Mouse (Mus musculus) right cerebral cortex, adult 18-20 months (tissue): ENCODE results near the gene Vmn1r218.
"Not testable (repeated sequence)": the region's sequence is repeated elsewhere in the genome, so short reads cannot be mapped to it uniquely, and the experiment has no call there.

Experiments
- DNase-seq: peaks from one replicate; pipeline ENCODE4 v3.0.0; 2022; ENCODE audit warnings: mixed read lengths

Gene Vmn1r218

DNA sequence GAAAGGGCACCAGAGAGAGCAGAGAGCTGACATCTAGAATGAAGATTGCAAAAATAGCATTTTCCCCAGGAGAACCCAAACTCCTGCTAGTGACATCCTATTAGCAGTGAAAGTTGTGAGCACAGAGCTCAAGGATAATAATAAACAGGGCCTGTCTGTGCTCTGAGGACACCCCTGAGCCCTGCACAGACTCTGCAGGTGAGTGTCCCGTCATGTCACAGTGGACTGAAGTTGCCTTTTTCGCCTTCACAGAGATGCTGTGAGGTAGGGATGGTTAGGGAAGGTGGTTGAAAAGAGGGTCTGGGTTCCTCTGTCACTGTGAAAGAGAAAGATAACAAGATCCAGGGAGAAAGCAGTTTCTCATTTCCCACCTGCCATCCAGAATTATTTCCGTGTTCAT is at the start of gene Vmn1r218:
TSS of gene Vmn1r218 (plus strand) at position 57 of the 400 bp plus-strand sequence.
- DNase-seq: no peak

DNA sequence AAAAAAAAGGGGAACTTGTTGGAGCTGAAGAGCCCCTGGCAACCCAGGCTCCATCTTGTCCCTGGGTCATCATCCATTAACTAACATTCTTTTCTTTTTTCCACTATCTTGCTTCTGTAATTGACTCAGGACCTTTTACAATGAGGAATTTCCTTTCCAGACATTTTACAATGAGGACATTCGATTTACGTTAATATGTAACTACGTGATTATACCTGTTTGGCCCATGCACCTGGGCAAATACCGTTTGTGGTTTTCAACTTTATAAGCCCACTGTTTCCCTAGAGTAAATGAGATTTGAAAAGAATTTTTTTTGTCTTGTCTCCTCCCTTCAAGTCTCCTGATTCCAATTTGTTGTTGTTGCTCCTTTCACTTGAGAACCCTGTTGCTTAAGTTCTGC is 38.6 kb upstream of the Vmn1r218 start:
- no peak for DNase-seq

DNA sequence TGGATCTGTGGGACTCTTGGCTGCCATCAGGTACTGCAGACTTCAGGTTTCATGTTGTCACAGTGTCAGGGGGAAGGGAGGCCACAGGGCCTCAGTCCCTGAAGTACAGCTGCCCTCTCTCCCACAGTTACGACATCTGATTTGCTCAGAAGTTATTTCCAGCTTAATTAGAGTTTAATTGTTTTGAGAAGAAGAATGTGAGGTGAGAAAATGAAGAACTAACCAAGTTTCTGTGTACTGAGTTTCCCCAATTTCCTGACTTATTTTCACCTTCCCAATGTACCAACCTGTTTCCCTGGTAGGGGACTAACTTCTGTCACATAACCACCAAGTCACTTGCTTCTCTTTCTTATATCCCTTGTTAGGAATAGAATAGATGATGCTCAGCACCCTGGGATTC is 14.8 kb upstream of the Vmn1r218 start, which contains the start of gene Vmn1r217:
TSS of gene Vmn1r217 (minus strand) at position 101 of the 400 bp plus-strand sequence.
- DNase-seq: not testable (repeated sequence)

DNA sequence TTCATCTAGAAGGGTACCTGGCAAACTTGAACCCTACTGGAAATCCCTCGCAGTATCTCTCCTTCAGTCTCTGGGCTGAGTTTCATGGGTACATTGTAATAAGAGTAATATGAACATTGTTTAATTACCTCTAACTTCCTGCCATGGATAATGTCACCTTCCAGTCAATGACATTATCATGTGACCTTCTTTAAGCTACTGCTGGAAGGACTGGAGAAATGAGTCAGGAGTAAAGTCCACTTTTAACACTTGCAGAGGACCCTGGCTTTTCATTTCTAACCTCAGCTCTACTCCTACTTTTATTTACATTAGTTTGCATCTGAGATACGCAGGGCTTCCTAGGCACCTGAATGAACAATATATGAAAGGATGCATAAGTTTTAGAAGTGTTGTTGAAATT is 12.3 kb upstream of the Vmn1r218 start:
- DNase-seq: no peak

DNA sequence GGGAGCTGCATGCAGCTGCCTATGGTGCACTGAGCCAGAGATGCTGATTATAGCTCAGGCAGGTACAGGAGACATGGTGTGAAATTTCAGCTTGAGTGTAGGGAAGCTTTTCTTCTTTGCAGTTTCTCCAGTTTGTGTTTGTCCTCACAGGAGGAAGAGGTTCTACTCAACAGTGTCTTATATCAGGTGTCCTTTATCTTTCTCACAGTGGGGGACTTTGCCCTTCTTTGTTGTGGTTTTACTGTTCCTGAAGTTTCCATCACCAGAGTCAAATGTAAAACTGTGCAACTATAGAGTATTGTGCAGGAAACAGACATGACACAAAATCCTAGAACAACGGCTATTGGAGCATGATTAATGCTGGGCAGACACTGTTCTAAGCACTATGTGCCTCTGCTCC is 546 bp downstream of the Vmn1r218 start:
- no peak for DNase-seq

DNA sequence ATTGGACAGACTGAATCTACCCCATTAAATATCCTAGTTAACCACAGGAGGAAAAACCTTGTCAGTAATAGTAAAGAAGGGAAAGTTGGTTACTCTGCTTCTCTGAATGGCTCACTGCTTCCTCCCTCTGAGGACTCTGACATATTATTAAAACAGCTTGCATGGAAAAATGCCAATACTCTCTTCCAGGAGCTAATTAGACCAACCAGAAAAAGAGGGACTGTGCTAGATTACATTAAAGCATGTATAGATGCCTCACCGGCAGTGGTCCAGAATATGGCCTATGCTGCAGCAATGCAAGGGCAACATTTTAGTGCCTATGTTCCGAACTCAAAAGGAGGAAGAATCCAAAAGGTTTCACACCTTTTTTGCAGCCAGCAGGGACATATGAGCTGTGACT is 5.9 kb downstream of the Vmn1r218 start:
- no peak for DNase-seq

DNA sequence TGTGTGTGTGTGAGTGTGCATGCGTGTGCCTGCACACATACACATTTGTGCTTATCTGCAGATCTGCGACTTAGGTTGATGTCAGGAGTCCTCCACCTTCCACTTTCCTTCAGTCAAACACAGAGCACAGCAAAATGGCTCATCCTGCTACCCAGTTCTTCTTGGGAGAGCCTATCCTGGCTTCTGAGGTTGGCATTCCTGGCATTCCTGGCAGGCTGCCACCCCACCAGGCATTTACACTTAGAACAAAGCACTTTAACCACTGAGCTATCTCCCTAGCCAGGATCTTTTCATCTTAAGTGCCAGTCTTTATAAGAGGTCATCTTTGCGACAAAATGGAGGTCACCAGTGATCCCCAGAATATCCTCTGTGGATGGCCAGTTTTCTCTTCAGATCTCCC is 24.9 kb downstream of the Vmn1r218 start:
- no peak for DNase-seq

DNA sequence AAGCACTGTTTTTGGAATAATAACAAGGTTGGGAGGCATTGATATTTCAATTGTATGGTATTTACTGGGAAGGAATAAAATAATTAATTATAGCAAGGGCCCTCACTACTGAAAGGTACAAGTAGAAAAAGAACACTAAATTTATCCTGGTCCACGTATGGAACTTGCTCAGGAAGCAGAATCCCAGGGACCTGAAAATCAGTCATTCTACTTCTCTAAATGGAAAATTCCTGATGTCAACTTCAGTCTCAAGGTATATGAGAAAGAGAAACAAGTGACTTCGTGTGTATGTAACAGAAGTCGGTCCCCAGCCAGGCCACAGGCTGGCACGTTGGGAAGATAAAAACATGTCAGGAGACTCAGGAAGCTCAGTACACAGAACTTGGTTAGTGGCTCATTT is 26.1 kb downstream of the Vmn1r218 start, which contains the start of gene Vmn1r219:
TSS of gene Vmn1r219 (plus strand) at position 301 of the 400 bp plus-strand sequence.
- DNase-seq: no peak

DNA sequence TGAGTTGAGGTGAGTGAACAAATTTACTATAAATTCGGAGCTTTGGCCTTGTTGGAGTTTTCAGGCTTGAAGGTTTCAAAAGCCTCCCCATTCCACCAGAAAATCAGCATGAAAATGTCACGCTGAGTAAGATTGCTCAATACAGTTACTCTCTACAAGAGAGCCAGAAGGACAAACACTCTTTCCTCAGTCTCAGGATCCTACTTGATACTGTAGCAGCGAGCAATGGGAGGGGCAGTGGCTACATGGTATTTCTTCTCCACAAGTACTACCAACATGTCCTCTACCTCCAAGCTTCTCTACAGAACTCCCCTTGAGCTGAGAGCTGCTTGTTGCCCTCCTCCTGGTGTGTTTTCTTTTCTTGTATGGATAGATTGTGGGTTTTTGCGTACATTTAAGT is 33.5 kb downstream of the Vmn1r218 start:
- DNase-seq: not testable (repeated sequence)

DNA sequence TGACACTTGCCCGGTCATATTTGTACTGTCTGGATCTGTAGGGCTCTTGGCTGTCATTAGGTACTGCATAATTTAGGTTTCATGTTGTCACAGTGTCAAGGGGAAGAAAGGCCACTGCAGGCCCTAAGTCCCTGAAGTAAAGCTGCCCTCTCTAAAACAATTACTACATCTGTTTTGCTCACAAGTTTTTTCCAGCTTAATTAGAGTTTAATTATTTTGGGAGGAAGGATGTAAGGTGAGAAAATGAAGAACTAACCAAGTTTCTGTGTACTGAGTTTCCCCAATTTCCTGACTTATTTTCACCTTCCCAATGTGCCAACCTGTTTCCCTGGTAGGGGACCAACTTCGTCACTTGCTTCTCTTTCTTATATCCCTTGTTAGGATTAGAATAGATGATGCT is 54.9 kb downstream of the Vmn1r218 start, which contains the start of gene Vmn1r220:
TSS of gene Vmn1r220 (minus strand) at position 101 of the 400 bp plus-strand sequence.
- DNase-seq: no peak
